Mouse (Mus musculus) limb, embryonic 14.5 days (tissue): ENCODE measurements around the gene Ttn. TPM values are rescaled to one million over a fixed set of nuclear protein-coding genes. Genes with fewer than 3 reads are reported as not detected.

Experiments used
- ATAC-seq: fragments of 200-750 bp; cut with Nextera tagmentation; 2 replicates; pipeline ENCODE4 v1.8.0; 2017; ENCODE audit warnings: low read depth, moderate number of reproducible peaks, moderate TSS enrichment; ENCODE audit not compliant: low FRiP score
- DNase-seq: peaks from one replicate; pipeline ENCODE4 v3.0.0-alpha.2; 2015; ENCODE audit warnings: low spot score
- H3K27ac ChIP-seq: fragments of 300-500 bp; sonication (generic); replicated peaks from 2 replicates; pipeline ENCODE4 v1.5.1; 2014; ENCODE audit warnings: low read depth, mild to moderate bottlenecking, low read length, moderate library complexity, mixed read lengths
- H3K27me3 ChIP-seq: fragments of 300-500 bp; sonication (generic); 2 replicates; pipeline ENCODE4 v1.6.1; 2014; ENCODE audit warnings: low read length, mixed read lengths; ENCODE audit not compliant: control insufficient read depth, insufficient read depth
- H3K36me3 ChIP-seq: fragments of 300-500 bp; sonication (generic); 2 replicates; pipeline ENCODE4 v1.6.1; 2014; ENCODE audit warnings: mild to moderate bottlenecking, low read length, moderate library complexity, mixed read lengths; ENCODE audit not compliant: control insufficient read depth, insufficient read depth
- H3K4me1 ChIP-seq: fragments of 300-500 bp; sonication (generic); 2 replicates; pipeline ENCODE4 v1.6.1; 2014; ENCODE audit warnings: antibody characterized with exemption, low read length, mixed read lengths; ENCODE audit not compliant: control insufficient read depth, insufficient read depth
- H3K4me2 ChIP-seq: fragments of 300-500 bp; sonication (generic); replicated peaks from 2 replicates; pipeline ENCODE4 v1.6.1; 2014; ENCODE audit warnings: low read depth, mild to moderate bottlenecking, low read length, moderate library complexity; ENCODE audit not compliant: severe bottlenecking
- H3K4me3 ChIP-seq: fragments of 300-500 bp; sonication (generic); replicated peaks from 2 replicates; pipeline ENCODE4 v1.5.1; 2014; ENCODE audit warnings: low read length
- H3K9ac ChIP-seq: fragments of 300-500 bp; sonication (generic); 2 replicates; pipeline ENCODE4 v1.6.1; 2014; ENCODE audit warnings: mild to moderate bottlenecking, low read depth, low read length, moderate library complexity; ENCODE audit not compliant: severe bottlenecking
- H3K9me3 ChIP-seq: fragments of 300-500 bp; sonication (generic); 2 replicates; pipeline ENCODE4 v1.6.1; 2016; ENCODE audit warnings: low read length; ENCODE audit not compliant: control insufficient read depth
- POLR2A ChIP-seq: fragments of 200-500 bp; IDR thresholded peaks from 2 replicates; pipeline ENCODE4 v1.8.0; 2012; ENCODE audit warnings: inconsistent platforms, mild to moderate bottlenecking, moderate library complexity, borderline replicate concordance; ENCODE audit not compliant: insufficient read depth, insufficient read length; ENCODE audit errors: extremely low read depth
- WGBS: fragments of 180-500 bp; shearing (Covaris S2); extraction: QIAGEN DNeasy Blood & Tissue Kit; methylation state at CpG from one replicate; pipeline ENCODE4 v1.1.7; 2014; 5-methylcytosine and 5-hydroxymethylcytosine counted together
- polyA plus RNA-seq, 2 experiments: library from polyadenylated mRNA; depleted of rRNA in 1 of 2; stranded (reverse) in 1 of 2; unstranded in 1 of 2; fragments of >200 nt; fragmentation: Nextera tagmentation in 1 of 2; extraction: Ambion mirVana in 1 of 2; gene quantifications; 2 replicates each; pipeline versions ENCODE4 v1.2.1 to v1.2.3; 2012 to 2014

Gene Ttn
- polyA plus RNA-seq, 2 experiments, result 15.8 to 99.0 TPM

- Histone ChIP-seq H3K36me3 (no peaks in the 10 kb centered on the region), H3K4me3 (no peak overlapping the region), H3K4me2 (no peak overlapping the region), H3K4me1 (0 out of 2 replicates have a peak, but pooled peaks cover 4% of the 10 kb centered on the region), H3K27me3 (no peaks in the 10 kb centered on the region), H3K9ac (no peak overlapping the region), H3K9me3 (no peaks in the 10 kb centered on the region), H3K27ac (no peak overlapping the region)
- 54% methylated on average over 5 of the region's 5 CpGs for WGBS
- ATAC-seq (no peak), DNase-seq (no peak)
- TF ChIP-seq POLR2A, result no peak
Observed at GRCm38 (mm10) chr2:76971069-76971468, 11.3 kb downstream of the Ttn start.

- no peak overlapping the region for H3K4me3 ChIP-seq
- 0 out of 2 replicates have a peak, but pooled peaks cover 4% of the 10 kb centered on the region for H3K4me1 ChIP-seq
- WGBS, result 29% methylated on average over 4 of the region's 4 CpGs
- H3K4me2 ChIP-seq, result no peak overlapping the region
- no peak for TF ChIP-seq POLR2A
- DNase-seq (peak; percentile 32), ATAC-seq (no peak)
- no peaks in the 10 kb centered on the region for H3K27me3 ChIP-seq
- H3K9ac ChIP-seq, result no peak overlapping the region
- no peaks in the 10 kb centered on the region for H3K9me3 ChIP-seq
- no peak overlapping the region for H3K27ac ChIP-seq
- no peaks in the 10 kb centered on the region for H3K36me3 ChIP-seq
Observed at GRCm38 (mm10) chr2:76970669-76971068, 11.7 kb downstream of the Ttn start.

GRCm38 (mm10) chr2:76970204-76970603 lies 12.1 kb downstream of the Ttn start:
- Histone ChIP-seq H3K9ac (no peak overlapping the region), H3K4me3 (no peak overlapping the region), H3K4me1 (0 out of 2 replicates have a peak, but pooled peaks cover 4% of the 10 kb centered on the region), H3K36me3 (no peaks in the 10 kb centered on the region), H3K9me3 (no peaks in the 10 kb centered on the region), H3K27me3 (no peaks in the 10 kb centered on the region), H3K4me2 (no peak overlapping the region), H3K27ac (no peak overlapping the region)
- ATAC-seq (no peak), DNase-seq (no peak)
- WGBS, result 63% methylated on average over 6 of the region's 6 CpGs
- TF ChIP-seq POLR2A, result no peak

DNA sequence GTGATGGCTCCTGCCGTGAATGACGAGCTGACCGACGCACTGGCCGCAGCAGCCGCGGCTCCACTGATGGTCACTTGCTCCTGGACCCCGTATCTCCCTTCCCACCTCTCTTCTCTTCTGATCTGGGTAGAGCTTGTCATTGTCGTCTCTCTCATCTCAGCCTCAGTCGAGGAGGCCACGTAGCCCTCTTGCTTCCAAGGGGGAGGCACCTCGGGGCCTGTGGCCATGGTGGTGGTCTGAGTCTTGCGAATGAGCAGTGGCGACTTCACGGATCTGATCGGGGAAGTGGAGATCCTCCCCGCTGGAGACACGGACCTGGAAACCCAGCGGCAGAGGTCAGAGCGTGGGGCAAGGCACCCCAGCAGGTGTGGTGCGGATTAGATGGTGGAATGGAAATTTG lies 12.7 kb downstream of the Ttn start:
- no peak for TF ChIP-seq POLR2A
- H3K27ac ChIP-seq, result no peak overlapping the region
- no peak overlapping the region for H3K4me2 ChIP-seq
- H3K36me3 ChIP-seq, result no peaks in the 10 kb centered on the region
- H3K27me3 ChIP-seq, result no peaks in the 10 kb centered on the region
- ATAC-seq, result no peak
- no peak for DNase-seq
- H3K4me1 ChIP-seq, result 0 out of 2 replicates have a peak, but pooled peaks cover 4% of the 10 kb centered on the region
- H3K4me3 ChIP-seq, result no peak overlapping the region
- H3K9me3 ChIP-seq, result no peaks in the 10 kb centered on the region
- 79% methylated on average over 21 of the region's 21 CpGs for WGBS
- no peak overlapping the region for H3K9ac ChIP-seq

- Histone ChIP-seq H3K4me1 (0 out of 2 replicates have a peak, but pooled peaks cover 4% of the 10 kb centered on the region), H3K9me3 (no peaks in the 10 kb centered on the region), H3K36me3 (no peaks in the 10 kb centered on the region), H3K4me3 (no peak overlapping the region), H3K9ac (no peak overlapping the region), H3K27me3 (no peaks in the 10 kb centered on the region), H3K27ac (no peak overlapping the region), H3K4me2 (no peak overlapping the region)
- no peak for TF ChIP-seq POLR2A
- DNase-seq (peak; percentile 86), ATAC-seq (peak; percentile 46; the same call in 1 of the 2 replicates)
- WGBS, result 25% methylated on average over 8 of the region's 8 CpGs
Observed at GRCm38 (mm10) chr2:76968919-76969318, 13.4 kb downstream of the Ttn start.

DNA sequence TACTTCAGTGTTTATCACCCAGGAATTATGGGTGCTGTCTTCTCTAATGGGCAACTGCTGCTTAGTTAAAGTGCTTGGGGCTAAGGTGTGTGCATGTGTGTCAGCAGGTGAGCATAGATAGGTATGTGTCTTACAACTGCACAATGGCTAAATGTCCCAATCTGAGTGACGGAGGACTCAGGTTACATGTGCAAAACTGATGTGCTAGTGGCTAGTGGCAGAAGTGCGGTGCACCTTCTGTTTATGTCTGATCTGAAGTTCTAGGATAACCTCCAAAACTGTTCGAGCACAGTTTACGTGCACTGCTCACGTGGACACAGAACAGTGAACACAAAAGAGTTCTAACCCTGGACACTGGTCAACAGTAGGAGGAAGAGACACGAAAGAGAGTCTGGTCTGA lies 15.8 kb downstream of the Ttn start:
- DNase-seq (no peak), ATAC-seq (no peak)
- Histone ChIP-seq H3K27me3 (no peaks in the 10 kb centered on the region), H3K36me3 (no peaks in the 10 kb centered on the region), H3K9ac (no peak overlapping the region), H3K9me3 (no peaks in the 10 kb centered on the region), H3K4me1 (no peaks in the 10 kb centered on the region), H3K4me3 (no peak overlapping the region), H3K27ac (no peak overlapping the region), H3K4me2 (no peak overlapping the region)
- TF ChIP-seq POLR2A, result no peak
- WGBS, result 85% methylated on average over 6 of the region's 6 CpGs
